Mouse (Mus musculus): ENCODE data around the gene Rab5if.

GRCm38 (mm10) chr2:156844715-156845114, 18.2 kb upstream of the Rab5if start:
- TF ChIP-seq CTCF (IDR thresholded peaks at IDR 0.05) (no peak), POLR2A (IDR thresholded peaks at IDR 0.05; ENCODE audit: insufficient read depth, low read depth, low read length) (no peak), EP300 (IDR thresholded peaks at IDR 0.05; ENCODE audit: insufficient read depth, low read depth, low read length) (no peak)

Measured in heart, adult 2 months (tissue).